Mouse (Mus musculus) adrenal gland, adult 8-10 months (tissue): ENCODE data around the gene Mlec. TPM values are rescaled to one million over a fixed set of nuclear protein-coding genes. Genes with fewer than 3 reads are reported as not detected.
"Not testable (repeated sequence)": the region's sequence is repeated elsewhere in the genome, so short reads cannot be mapped to it uniquely, and the experiment has no call there.

ENCODE experiments used
- DNase-seq: peaks from one replicate; pipeline ENCODE4 v3.0.0; 2022
- total RNA-seq, 4 experiments: library from RNA; stranded (reverse); gene quantifications; 2 replicates each; pipeline ENCODE4 v1.2.4; 2022

Mlec gene
- total RNA-seq, 4 experiments from 2014 or later = 207 to 274 (median 239) TPM

GRCm38 (mm10) chr5:115149675-115150459 is 8.1 kb downstream of the Mlec start:
- no peak for DNase-seq

GRCm38 (mm10) chr5:115148872-115149271 is 9.1 kb downstream of the Mlec start:
- not testable (repeated sequence) for DNase-seq

GRCm38 (mm10) chr5:115148378-115148777 is 9.6 kb downstream of the Mlec start:
- DNase-seq = no peak

- DNase-seq = no peak
These were observed 10.6 kb downstream of the Mlec start for GRCm38 (mm10) chr5:115147388-115147787.

GRCm38 (mm10) chr5:115146747-115147130 is 11.2 kb downstream of the Mlec start:
- DNase-seq = no peak

GRCm38 (mm10) chr5:115145976-115146746 is 11.8 kb downstream of the Mlec start:
- DNase-seq = no peak

GRCm38 (mm10) chr5:115145253-115145968 is 12.6 kb downstream of the Mlec start:
- DNase-seq = no peak

GRCm38 (mm10) chr5:115144471-115144870 is 13.5 kb downstream of the Mlec start:
- DNase-seq = no peak

GRCm38 (mm10) chr5:115143552-115143951 is 14.4 kb downstream of the Mlec start:
- DNase-seq = no peak

- no peak for DNase-seq
These were observed 15.7 kb downstream of the Mlec start for GRCm38 (mm10) chr5:115142166-115142697.

- no peak for DNase-seq
These were observed 17.3 kb downstream of the Mlec start for GRCm38 (mm10) chr5:115140726-115141125.

- no peak for DNase-seq
These were observed 18.9 kb downstream of the Mlec start for GRCm38 (mm10) chr5:115139124-115139523.

GRCm38 (mm10) chr5:115134234-115135165 is 23.5 kb downstream of the Mlec start, which contains the start of gene Unc119b:
Gene Unc119b (minus strand): TSS chr5:115134975.
- peak; percentile 83 for DNase-seq

- no peak for DNase-seq
These were observed 24.5 kb downstream of the Mlec start for GRCm38 (mm10) chr5:115133358-115134066.

GRCm38 (mm10) chr5:115132465-115132864 is 25.5 kb downstream of the Mlec start:
- no peak for DNase-seq

- DNase-seq = no peak
These were observed 28.7 kb downstream of the Mlec start for GRCm38 (mm10) chr5:115129328-115129727.

- DNase-seq = no peak
These were observed 30.4 kb downstream of the Mlec start for GRCm38 (mm10) chr5:115127421-115128179.

GRCm38 (mm10) chr5:115126578-115127312 is 31.2 kb downstream of the Mlec start:
- DNase-seq = no peak

GRCm38 (mm10) chr5:115125211-115125871 is 32.6 kb downstream of the Mlec start:
- peak; percentile 71 for DNase-seq
